Mouse (Mus musculus): Measurements from ENCODE around the gene Tex46.

Tex46 gene

DNA sequence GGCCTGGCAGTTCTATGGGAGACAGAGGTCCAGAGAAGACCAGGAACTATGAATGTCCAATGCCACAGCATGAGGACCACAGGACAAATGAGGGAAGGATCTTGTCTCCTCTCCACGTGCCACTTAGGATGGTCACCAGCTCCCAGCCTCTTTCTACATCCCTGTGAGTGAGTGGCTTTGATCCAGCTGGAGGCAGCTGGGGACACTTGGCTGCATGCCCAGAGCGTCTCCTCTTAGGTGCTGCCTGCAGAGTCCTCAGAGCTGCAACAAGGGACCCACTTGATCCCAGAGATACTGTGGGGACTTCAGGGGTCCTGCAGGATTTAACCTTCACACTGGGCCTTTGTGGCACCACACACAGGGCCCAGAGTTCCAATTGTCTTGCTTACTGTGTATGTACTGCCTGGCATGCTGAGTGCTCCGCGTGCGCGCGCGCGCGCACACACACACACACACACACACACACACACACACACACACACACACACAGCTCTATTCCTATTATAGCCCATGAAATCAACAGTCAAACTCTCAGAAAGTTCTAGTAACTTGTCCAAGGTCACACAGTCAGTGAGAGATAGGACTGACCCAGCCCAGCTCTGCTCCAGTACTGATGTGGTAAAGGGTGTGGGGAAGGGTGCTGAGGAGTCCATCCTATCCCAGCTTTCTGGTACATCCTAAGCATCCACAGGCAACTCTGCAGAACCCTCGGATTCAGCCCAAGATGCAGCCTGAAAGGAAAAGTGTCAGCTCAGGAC lies 21.2 kb downstream of the Tex46 start:
- DNase-seq (ENCODE audit: low spot score) = no peak

DNA sequence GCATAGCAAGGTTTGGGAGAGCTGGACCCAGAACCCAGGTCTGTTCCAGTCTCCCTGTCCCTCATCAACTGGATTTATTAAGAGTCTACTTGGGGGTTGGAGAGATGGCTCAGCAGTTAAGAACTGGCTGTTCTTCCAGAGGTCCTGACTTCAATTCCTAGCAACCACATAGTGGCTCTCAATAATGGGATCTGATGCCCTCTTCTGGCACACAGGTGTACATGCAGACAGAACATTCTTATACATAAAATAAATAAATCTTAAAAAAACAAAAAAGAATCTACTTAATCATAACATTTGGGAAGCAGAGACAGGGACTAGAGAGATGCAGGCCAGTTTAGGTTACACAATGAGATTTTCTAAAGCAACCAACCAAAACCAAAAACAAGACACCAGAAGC lies 25.8 kb downstream of the Tex46 start:
- no peak for DNase-seq (ENCODE audit: low spot score)

DNA sequence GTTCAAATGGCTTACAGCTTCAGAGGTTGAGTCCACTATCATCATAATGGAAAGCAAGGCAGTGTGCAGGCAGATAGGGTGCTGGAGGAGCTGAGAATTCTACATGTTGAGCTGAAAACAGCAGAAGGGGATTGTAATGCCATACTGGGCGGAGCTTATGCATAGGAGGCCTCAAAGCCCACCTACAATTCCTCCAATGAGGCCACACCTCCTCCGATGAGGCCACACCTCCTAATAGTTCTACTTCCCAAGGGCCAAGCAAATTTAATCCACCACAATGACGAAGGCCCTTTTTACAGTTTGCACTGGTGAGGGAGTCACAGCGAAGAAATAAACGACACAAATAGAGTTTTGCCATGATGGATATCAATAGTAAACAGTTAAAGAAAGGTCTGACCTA lies 26.3 kb downstream of the Tex46 start:
- no peak for DNase-seq (ENCODE audit: low spot score)

DNA sequence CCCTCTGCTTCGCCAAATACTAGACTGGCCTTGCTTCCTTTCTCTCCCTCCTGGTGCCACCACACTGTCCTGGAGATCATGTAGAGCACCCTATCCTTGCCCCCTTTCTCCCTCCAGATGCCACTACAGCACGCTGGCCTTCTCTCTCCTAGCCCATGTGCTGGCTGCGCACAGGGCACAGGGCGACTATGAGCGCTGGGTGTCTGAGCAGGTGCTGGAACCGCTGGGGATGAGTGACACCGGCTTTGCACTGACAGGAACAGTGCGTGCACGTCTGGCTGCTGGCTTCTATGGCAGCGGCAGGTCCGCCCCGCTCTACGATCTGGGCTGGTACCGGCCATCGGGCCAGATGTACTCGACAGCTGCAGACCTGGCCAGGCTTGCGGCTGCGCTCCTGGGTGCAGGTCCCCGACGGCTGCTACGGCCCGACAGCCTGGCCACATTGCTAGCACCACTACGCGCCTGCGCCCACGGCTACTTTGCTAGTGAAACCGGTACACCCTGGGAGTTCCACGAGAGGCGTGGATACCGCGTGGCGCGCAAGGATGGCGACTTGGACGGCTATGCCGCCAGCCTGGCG lies 26.8 kb downstream of the Tex46 start:
- DNase-seq (ENCODE audit: low spot score) = no peak

DNA sequence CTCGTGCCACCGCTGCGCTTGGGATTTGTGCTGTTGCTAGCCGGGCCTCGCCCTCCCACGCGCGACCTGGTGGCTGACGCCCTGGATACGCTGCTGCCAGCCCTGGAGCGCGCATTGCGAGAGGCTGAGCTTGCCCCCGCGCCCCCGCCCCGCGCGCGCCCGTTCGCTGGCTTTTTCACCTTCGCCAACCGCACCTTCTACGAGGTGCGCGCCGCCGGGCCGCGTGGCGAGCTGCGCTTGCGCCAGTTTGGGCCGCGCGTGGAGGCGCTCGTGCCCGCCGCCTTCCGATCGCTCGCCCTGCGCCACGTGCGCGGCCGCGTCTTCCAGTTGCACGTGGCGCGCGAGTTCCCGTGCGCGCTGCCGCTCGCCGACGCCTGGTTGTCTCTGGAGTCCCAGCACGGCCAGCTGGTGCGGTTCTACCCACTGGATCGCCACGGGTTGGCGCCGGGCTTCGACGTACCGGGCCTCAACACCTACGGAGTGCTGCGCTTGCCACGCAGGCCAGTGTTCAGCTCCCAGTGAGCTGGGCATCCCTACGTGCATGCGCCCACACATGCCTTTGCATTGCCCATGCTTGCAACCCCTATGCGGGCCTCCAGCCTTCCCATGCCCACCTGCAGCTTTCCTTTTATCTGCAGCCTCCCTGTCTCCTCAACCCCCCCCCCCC lies 27.5 kb downstream of the Tex46 start:
- DNase-seq (ENCODE audit: low spot score) = peak; percentile 68

DNA sequence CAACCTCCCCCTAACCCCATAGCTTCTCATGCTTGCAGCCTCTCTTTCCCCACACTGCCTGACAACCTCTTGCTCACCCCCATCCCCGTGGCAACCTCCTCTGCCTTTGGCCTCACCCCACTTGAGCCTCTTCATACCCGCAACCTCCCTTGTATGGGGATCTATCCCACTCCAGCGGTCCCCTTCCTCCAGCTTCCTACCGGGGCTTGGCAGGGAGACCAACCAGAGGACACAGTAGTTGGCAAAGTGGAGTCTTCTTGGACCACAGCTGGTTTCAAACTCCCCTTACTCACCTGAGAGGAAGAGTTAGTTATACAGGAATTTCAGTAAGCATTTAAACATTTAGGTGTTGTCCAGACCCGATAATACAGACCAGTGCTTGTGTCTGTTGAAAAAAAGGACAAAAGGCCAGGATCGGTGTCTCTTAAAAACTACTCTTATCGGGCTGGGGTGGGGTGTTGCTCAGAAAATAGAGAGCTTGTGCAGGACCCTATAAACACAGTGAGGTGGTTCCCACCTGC lies 28.1 kb downstream of the Tex46 start:
- no peak for DNase-seq (ENCODE audit: low spot score)

DNA sequence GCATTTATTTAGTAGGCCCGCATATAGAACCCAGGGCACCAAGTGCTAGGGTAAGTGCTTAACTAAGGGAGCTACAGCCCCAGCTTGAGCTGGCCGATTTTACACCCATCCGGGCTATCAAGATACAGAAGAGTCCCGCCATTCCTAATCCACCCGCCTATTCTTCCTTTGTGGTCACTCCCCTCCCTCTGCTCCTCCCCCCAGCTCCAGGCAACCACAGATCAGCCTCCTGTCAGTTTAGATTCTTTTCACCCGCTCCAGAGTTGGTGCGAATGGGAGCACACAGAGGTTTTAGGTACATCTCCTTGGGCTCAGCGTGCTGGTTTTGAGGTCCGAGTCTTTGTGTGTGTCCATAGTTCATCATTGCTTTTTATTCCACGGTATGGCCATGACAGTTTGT lies 28.7 kb downstream of the Tex46 start:
- peak; percentile 52 for DNase-seq (ENCODE audit: low spot score)

DNA sequence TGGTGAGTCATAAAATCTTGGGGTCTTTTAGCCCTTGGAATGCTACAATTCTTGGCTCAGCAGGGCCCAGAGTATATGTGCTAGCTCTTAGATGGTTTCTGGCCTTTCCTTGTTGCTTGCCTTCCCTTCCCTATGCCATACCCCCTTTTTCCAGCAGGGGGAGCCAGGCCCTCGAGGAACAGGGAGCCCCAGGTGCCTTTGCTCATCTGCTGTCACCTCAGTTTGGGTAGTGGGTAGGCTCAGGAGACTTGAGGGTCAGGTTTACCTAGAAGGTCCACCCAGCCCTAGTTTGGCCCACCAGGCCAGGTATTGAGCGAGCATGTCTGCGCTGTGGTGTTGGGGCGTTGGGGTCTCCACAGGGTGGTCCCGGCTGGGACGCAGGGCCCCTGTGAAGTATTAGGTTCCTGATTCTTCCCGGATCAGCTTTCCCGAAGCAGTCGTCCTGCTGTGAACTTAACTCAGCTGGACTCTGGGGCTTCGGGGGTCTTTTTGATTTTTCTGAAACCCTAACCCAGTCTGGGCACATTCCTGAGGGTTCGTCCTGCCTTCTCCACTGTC lies 38.8 kb downstream of the Tex46 start:
- peak; percentile 84 for DNase-seq (ENCODE audit: low spot score)

DNA sequence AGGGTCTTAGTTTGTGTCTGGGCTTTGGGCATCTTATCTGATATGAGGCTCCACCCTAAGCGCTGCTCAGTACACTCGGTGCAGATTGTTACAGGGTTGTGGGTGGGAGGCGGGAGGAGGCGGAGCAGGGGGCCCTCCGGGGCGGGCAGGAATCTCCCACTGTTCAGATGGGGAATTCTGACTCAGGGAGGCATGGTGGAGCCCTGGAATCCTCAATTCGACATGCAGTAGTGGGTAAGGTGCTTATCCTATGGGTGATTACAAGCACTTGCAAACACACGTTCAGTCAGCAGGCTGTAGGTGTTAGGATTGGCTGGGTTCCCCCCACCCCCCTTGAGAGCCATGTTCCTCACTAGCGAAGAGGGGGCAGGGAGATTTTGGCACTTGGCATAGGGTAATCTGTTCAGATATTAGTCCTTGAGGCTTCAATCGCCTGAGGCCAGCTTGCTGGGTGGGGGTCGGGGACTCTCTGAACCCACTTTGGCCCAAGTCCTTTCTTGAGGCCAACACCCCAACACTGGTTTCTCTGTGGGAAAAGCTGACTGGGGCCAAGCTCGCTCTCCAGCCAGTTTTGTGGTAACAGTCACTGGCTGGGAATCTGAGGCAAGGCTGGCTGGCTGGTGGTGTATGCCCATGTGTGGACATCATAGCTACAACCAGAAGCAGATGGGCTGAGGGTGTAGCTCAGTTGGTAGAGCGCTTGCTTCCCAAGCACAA lies 39.4 kb downstream of the Tex46 start:
- no peak for DNase-seq (ENCODE audit: low spot score)

DNA sequence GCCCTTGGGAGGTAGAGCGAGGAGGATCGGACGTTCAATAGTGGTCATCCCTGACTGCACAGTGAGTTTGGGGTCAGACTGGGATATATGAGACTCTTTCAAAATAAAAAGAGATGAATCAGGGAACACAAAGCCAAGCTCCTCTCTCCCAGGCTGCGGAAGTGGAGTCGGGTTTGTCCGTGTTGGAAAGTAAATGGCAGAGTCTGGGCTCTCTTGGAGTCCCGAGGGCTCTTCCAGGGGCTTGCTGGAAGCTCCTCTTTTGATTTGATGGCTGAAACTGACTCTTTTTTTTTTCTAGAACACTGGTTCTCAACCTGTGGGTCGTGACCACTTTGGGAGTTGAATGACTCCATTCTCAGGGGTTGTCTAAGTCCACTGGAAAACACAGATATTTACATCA lies 40.0 kb downstream of the Tex46 start:
- no peak for DNase-seq (ENCODE audit: low spot score)

DNA sequence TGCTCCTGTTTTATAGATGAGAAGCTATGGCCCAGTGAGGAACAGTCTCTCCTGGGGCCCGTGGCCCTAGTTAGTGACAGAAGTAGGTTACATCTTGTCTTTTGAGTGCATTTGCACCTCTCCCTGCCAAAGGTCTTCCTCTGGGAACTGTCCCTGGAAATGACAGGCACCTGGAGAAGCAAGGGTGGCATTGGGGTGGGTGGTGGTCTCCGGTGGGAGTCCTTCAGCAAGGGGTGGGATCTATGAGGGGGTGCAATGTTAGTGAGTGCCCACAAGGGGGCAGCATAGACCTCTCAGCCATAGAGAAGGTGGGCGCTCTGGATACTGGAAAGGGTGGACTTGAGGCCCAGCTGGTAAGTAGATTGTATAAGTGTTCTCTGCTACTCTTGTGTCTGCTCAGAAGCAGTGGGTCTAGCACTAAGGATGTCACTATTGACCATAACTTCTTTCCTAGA lies 41.1 kb downstream of the Tex46 start:
- DNase-seq (ENCODE audit: low spot score) = peak; percentile 86

DNA sequence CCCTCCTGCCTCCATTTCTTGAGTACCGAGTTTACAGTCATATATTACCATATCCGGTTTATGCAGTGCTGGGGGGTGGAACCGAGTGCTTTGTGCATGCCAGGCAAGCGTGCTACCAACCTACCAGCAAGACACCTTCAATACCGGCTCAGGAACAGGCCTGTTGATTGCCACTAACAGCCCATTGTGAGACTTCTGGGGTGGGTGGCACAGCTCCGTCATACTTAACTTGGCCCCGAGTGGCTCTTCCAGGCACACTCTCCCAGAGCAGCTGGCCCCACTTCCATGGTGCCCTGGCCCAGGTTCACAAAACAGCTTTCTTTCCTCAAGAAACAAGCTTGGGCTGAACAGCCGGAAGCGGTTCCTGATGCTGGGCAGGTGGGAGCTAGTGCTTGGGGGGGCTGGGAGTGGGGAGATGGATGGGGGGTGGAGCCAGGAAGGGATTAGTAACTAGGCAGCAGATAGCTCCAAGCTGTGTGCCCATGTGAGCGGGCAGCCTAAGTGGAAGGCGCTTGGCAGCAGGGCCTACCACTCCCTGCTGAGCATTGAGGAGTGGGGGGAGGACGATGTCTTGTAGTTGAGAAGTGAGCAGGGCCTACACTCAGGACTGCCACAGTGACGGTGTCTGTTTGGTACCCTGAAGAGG lies 41.8 kb downstream of the Tex46 start:
- DNase-seq (ENCODE audit: low spot score) = peak; percentile 21

DNA sequence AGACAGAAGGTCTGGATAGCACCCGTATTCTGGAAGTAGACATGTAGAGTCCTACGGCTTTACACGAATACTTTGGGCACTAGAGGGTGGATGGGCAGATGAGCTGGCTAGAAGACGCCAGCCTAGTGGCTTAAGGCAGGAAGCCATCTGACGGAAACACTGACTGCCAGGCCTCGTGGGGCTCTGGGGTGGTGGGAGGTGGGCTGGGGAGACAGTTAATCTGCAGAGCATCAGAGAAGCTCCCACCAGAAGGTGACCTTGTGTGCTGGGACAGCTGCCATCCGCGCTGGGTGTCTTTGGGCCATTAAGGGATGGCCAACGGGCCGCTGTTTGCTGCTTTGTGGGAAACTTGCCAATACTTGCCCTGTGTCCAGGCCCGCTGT lies 42.3 kb downstream of the Tex46 start:
- no peak for DNase-seq (ENCODE audit: low spot score)

DNA sequence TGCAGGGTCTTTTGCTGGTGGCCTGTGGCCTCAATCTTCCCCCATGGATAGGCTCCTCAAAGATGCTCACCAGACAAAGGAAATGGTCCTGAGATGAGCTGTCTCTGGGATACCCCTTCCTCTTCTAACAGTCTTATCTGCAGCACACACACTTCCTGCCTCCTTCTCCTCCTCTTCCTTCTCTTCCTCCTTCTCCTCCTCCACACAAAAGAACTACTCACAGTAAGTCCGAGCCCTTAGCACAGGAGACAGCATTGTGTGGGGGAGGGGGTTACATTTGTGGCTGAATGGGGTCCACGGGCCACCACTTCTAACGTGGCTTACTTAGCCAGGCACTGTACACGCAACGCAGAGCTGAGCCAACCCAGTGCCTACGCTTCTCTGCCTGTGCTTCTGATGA lies 42.8 kb downstream of the Tex46 start:
- DNase-seq (ENCODE audit: low spot score) = peak; percentile 22

DNA sequence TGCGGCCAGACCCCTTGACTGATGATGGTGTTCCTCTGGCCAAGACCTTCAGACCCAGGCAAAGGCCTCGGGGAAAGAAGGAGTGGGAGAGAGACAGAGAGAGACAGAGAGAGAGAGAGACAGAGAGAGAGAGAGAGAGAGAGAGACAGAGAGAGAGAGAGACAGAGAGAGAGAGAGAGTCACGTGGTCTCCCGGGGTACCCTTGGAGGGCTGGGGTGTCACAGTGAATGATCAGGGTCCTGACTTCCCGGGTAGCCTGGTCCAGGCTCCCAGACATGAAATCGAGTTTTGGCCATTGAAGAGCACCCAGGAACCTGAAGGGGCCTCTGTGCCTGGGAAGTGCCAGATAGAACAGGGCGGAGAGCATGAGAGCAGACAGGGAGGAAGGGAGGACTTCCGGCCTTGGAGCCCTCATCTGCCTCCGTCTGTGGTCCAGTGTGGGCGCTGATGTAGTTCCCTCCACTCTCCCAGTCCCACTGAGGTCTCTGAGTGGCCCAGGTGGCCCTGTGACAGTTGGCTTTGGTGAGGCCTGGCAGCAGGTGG lies 43.5 kb downstream of the Tex46 start:
- no peak for DNase-seq (ENCODE audit: low spot score)

DNA sequence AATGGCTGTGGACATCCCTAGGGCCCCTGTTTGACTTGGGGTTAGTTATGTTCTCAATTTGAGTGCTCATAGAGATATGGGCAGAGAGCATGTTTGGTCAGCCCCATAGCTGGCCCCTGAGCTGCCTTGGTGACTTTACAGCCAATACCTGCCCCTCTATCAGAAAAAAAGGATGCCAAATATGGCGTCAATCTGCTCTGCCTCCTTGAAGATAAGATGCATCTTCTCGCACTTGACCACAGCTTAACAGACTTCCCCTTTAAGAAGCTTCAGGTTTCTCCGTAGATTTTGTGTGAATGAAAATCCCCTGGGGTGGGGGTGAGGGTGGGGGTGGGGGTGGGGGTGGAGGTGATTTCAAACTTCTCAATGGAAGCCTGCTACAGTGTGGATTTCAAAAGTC lies 47.7 kb downstream of the Tex46 start:
- DNase-seq (ENCODE audit: low spot score) = no peak
